Mouse (Mus musculus): ENCODE results near the gene Fkbp15. TPM values are rescaled to one million over a fixed set of nuclear protein-coding genes. Genes with fewer than 3 reads are reported as not detected.

Gene Fkbp15
- polyA plus RNA-seq, 1 experiment, result 22.1 TPM

- H3K36me3 ChIP-seq (ENCODE audit: control insufficient read depth, insufficient read depth, low read length, poor library complexity, severe bottlenecking), result no peaks in the 10 kb centered on the region
- H3K27ac ChIP-seq (ENCODE audit: insufficient read depth, low read length), result no peak overlapping the region
- H3K4me3 ChIP-seq (ENCODE audit: low read depth, low read length), result no peak overlapping the region
- no peak for TF ChIP-seq EP300 (IDR thresholded peaks at IDR 0.05; ENCODE audit: insufficient read depth, low read depth, low read length)
- no peak for TF ChIP-seq CTCF (IDR thresholded peaks at IDR 0.05; ENCODE audit: low read depth, low read length)
- no peak for TF ChIP-seq POLR2A (IDR thresholded peaks at IDR 0.05; ENCODE audit: insufficient read depth, low read length)
- H3K9ac ChIP-seq (ENCODE audit: low read depth, poor library complexity, severe bottlenecking), result no peak overlapping the region
- no peaks in the 10 kb centered on the region for H3K4me1 ChIP-seq (ENCODE audit: control insufficient read depth, insufficient read depth, low read length)
- no peaks in the 10 kb centered on the region for H3K27me3 ChIP-seq (ENCODE audit: control insufficient read depth, insufficient read depth, low read length, poor library complexity, severe bottlenecking)
- H3K9me3 ChIP-seq (replicated peaks; ENCODE audit: control insufficient read depth, insufficient read depth, low read length, poor library complexity, severe bottlenecking), result peaks cover 3% of the 10 kb centered on the region; the same call in 1 of the 2 replicates
These were observed 19.5 kb upstream of the Fkbp15 start for GRCm38 (mm10) chr4:62379724-62380381.

- no peaks in the 10 kb centered on the region for H3K27me3 ChIP-seq (ENCODE audit: control insufficient read depth, insufficient read depth, low read length, poor library complexity, severe bottlenecking)
- H3K4me3 ChIP-seq (ENCODE audit: low read depth, low read length), result no peak overlapping the region
- H3K9me3 ChIP-seq (replicated peaks; ENCODE audit: control insufficient read depth, insufficient read depth, low read length, poor library complexity, severe bottlenecking), result peaks cover 3% of the 10 kb centered on the region; the same call in 1 of the 2 replicates
- TF ChIP-seq POLR2A (IDR thresholded peaks at IDR 0.05; ENCODE audit: insufficient read depth, low read length) (no peak), EP300 (IDR thresholded peaks at IDR 0.05; ENCODE audit: insufficient read depth, low read depth, low read length) (no peak), CTCF (IDR thresholded peaks at IDR 0.05; ENCODE audit: low read depth, low read length) (no peak)
- H3K4me1 ChIP-seq (ENCODE audit: control insufficient read depth, insufficient read depth, low read length), result no peaks in the 10 kb centered on the region
- no peak overlapping the region for H3K9ac ChIP-seq (ENCODE audit: low read depth, poor library complexity, severe bottlenecking)
- H3K36me3 ChIP-seq (ENCODE audit: control insufficient read depth, insufficient read depth, low read length, poor library complexity, severe bottlenecking), result no peaks in the 10 kb centered on the region
- H3K27ac ChIP-seq (ENCODE audit: insufficient read depth, low read length), result no peak overlapping the region
These were observed 15.8 kb upstream of the Fkbp15 start for GRCm38 (mm10) chr4:62376123-62376522.

- H3K9me3 ChIP-seq (replicated peaks; ENCODE audit: control insufficient read depth, insufficient read depth, low read length, poor library complexity, severe bottlenecking), result peaks cover 3% of the 10 kb centered on the region; the same call in 1 of the 2 replicates
- no peak overlapping the region for H3K9ac ChIP-seq (ENCODE audit: low read depth, poor library complexity, severe bottlenecking)
- no peaks in the 10 kb centered on the region for H3K27me3 ChIP-seq (ENCODE audit: control insufficient read depth, insufficient read depth, low read length, poor library complexity, severe bottlenecking)
- H3K27ac ChIP-seq (ENCODE audit: insufficient read depth, low read length), result no peak overlapping the region
- H3K36me3 ChIP-seq (ENCODE audit: control insufficient read depth, insufficient read depth, low read length, poor library complexity, severe bottlenecking), result no peaks in the 10 kb centered on the region
- no peak for TF ChIP-seq CTCF (IDR thresholded peaks at IDR 0.05; ENCODE audit: low read depth, low read length)
- no peak for TF ChIP-seq EP300 (IDR thresholded peaks at IDR 0.05; ENCODE audit: insufficient read depth, low read depth, low read length)
- no peak for TF ChIP-seq POLR2A (IDR thresholded peaks at IDR 0.05; ENCODE audit: insufficient read depth, low read length)
- H3K4me3 ChIP-seq (ENCODE audit: low read depth, low read length), result no peak overlapping the region
- no peaks in the 10 kb centered on the region for H3K4me1 ChIP-seq (ENCODE audit: control insufficient read depth, insufficient read depth, low read length)
These were observed 14.0 kb upstream of the Fkbp15 start for GRCm38 (mm10) chr4:62374342-62374741.

- Histone ChIP-seq H3K27me3 (ENCODE audit: control insufficient read depth, insufficient read depth, low read length, poor library complexity, severe bottlenecking) (no peaks in the 10 kb centered on the region), H3K36me3 (ENCODE audit: control insufficient read depth, insufficient read depth, low read length, poor library complexity, severe bottlenecking) (no peaks in the 10 kb centered on the region), H3K27ac (ENCODE audit: insufficient read depth, low read length) (no peak overlapping the region), H3K4me1 (ENCODE audit: control insufficient read depth, insufficient read depth, low read length) (no peaks in the 10 kb centered on the region), H3K9ac (ENCODE audit: low read depth, poor library complexity, severe bottlenecking) (no peak overlapping the region), H3K9me3 (replicated peaks; ENCODE audit: control insufficient read depth, insufficient read depth, low read length, poor library complexity, severe bottlenecking) (peaks cover 3% of the 10 kb centered on the region; the same call in 1 of the 2 replicates), H3K4me3 (ENCODE audit: low read depth, low read length) (no peak overlapping the region)
- TF ChIP-seq CTCF (IDR thresholded peaks at IDR 0.05; ENCODE audit: low read depth, low read length) (no peak), POLR2A (IDR thresholded peaks at IDR 0.05; ENCODE audit: insufficient read depth, low read length) (no peak), EP300 (IDR thresholded peaks at IDR 0.05; ENCODE audit: insufficient read depth, low read depth, low read length) (no peak)
These were observed 13.3 kb upstream of the Fkbp15 start for GRCm38 (mm10) chr4:62373668-62374067.

- Histone ChIP-seq H3K27ac (ENCODE audit: insufficient read depth, low read length) (no peak overlapping the region), H3K4me1 (ENCODE audit: control insufficient read depth, insufficient read depth, low read length) (no peaks in the 10 kb centered on the region), H3K36me3 (ENCODE audit: control insufficient read depth, insufficient read depth, low read length, poor library complexity, severe bottlenecking) (no peaks in the 10 kb centered on the region), H3K9me3 (replicated peaks; ENCODE audit: control insufficient read depth, insufficient read depth, low read length, poor library complexity, severe bottlenecking) (peaks cover 3% of the 10 kb centered on the region; the same call in 1 of the 2 replicates), H3K27me3 (ENCODE audit: control insufficient read depth, insufficient read depth, low read length, poor library complexity, severe bottlenecking) (no peaks in the 10 kb centered on the region), H3K4me3 (ENCODE audit: low read depth, low read length) (no peak overlapping the region), H3K9ac (ENCODE audit: low read depth, poor library complexity, severe bottlenecking) (no peak overlapping the region)
- no peak for TF ChIP-seq EP300 (IDR thresholded peaks at IDR 0.05; ENCODE audit: insufficient read depth, low read depth, low read length)
- TF ChIP-seq POLR2A (IDR thresholded peaks at IDR 0.05; ENCODE audit: insufficient read depth, low read length), result no peak
- TF ChIP-seq CTCF (IDR thresholded peaks at IDR 0.05; ENCODE audit: low read depth, low read length), result no peak
These were observed 12.6 kb upstream of the Fkbp15 start for GRCm38 (mm10) chr4:62372818-62373520.

- Histone ChIP-seq H3K4me3 (ENCODE audit: low read depth, low read length) (no peak overlapping the region), H3K27me3 (ENCODE audit: control insufficient read depth, insufficient read depth, low read length, poor library complexity, severe bottlenecking) (no peaks in the 10 kb centered on the region), H3K9ac (ENCODE audit: low read depth, poor library complexity, severe bottlenecking) (no peak overlapping the region), H3K9me3 (replicated peaks; ENCODE audit: control insufficient read depth, insufficient read depth, low read length, poor library complexity, severe bottlenecking) (peaks cover 3% of the 10 kb centered on the region; the same call in 1 of the 2 replicates), H3K36me3 (ENCODE audit: control insufficient read depth, insufficient read depth, low read length, poor library complexity, severe bottlenecking) (no peaks in the 10 kb centered on the region), H3K27ac (ENCODE audit: insufficient read depth, low read length) (no peak overlapping the region), H3K4me1 (ENCODE audit: control insufficient read depth, insufficient read depth, low read length) (no peaks in the 10 kb centered on the region)
- no peak for TF ChIP-seq POLR2A (IDR thresholded peaks at IDR 0.05; ENCODE audit: insufficient read depth, low read length)
- 0 out of 2 replicates have a peak, but pooled peaks have one; percentile 60 for TF ChIP-seq EP300 (IDR thresholded peaks at IDR 0.05; ENCODE audit: insufficient read depth, low read depth, low read length)
- no peak for TF ChIP-seq CTCF (IDR thresholded peaks at IDR 0.05; ENCODE audit: low read depth, low read length)
These were observed 12.1 kb upstream of the Fkbp15 start for GRCm38 (mm10) chr4:62372410-62372809.
